Mouse (Mus musculus) left cerebral cortex, adult 2 months (tissue): ENCODE measurements around the gene Cnn3. TPM values are rescaled to one million over a fixed set of nuclear protein-coding genes. Genes with fewer than 3 reads are reported as not detected.

Experiments
- DNase-seq, 2 experiments: peaks; one replicate each; pipeline ENCODE4 v3.0.0; 2021 to 2022; ENCODE audit warnings: low spot score in 2 of 2, mixed read lengths in 1 of 2; ENCODE audit errors: extremely low spot score in 1 of 2
- H3K27ac ChIP-seq: fragments of 200-600 bp; 2 replicates; pipeline ENCODE4 v1.8.1; 2022
- H3K4me3 ChIP-seq: fragments of 200-600 bp; 2 replicates; pipeline ENCODE4 v1.8.1; 2022
- CTCF ChIP-seq: fragments of 200-600 bp; IDR thresholded peaks from 2 replicates; pipeline ENCODE4 v1.8.1; 2022; ENCODE audit warnings: antibody characterized with exemption, mild to moderate bottlenecking, moderate library complexity
- intact Hi-C: fragments of 180-260 bp; cut with DNase I; formaldehyde crosslinking; loops from one replicate; pipeline ENCODE4 v1.15.1; 2025
- long read RNA-seq, 2 experiments: library from polyadenylated mRNA; stranded (forward); transcript quantifications; one replicate each; pipeline ENCODE4 v2.0.0; 2021; ENCODE audit warnings: borderline mapping rate in 2 of 2
- total RNA-seq, 2 experiments: library from RNA; stranded (reverse); gene quantifications; 2 replicates each; pipeline ENCODE4 v1.2.3; 2021

Cnn3 gene
- total RNA-seq, result 10 to 100 TPM; 61.0 to 64.7 TPM
- long read RNA-seq, experiment 1, transcript Cnn3-201 (7 exons, 2,049 nt), result major isoform, 76 of 78 reads
- long read RNA-seq, experiment 1, partial matches to known transcripts, result 0 of 78 reads
- long read RNA-seq, experiment 1, other reads (novel, unspliced or antisense), result 1 of 78 reads
- long read RNA-seq, experiment 2, transcript Cnn3-201 (7 exons, 2,049 nt), result major isoform, 77 of 80 reads
- long read RNA-seq, experiment 2, partial matches to known transcripts, result 1 of 80 reads
- long read RNA-seq, experiment 2, other reads (novel, unspliced or antisense), result 1 of 80 reads

- peak within 1 kb of the TSS; percentile 93 for H3K27ac ChIP-seq
- TF ChIP-seq CTCF, result no peak
- peak; percentile 84 to 90 for DNase-seq
These were observed at the start of gene Cnn3 for GRCm38 (mm10) chr3:121425861-121426620. Gene Cnn3 (plus strand): TSS chr3:121426497.

DNA sequence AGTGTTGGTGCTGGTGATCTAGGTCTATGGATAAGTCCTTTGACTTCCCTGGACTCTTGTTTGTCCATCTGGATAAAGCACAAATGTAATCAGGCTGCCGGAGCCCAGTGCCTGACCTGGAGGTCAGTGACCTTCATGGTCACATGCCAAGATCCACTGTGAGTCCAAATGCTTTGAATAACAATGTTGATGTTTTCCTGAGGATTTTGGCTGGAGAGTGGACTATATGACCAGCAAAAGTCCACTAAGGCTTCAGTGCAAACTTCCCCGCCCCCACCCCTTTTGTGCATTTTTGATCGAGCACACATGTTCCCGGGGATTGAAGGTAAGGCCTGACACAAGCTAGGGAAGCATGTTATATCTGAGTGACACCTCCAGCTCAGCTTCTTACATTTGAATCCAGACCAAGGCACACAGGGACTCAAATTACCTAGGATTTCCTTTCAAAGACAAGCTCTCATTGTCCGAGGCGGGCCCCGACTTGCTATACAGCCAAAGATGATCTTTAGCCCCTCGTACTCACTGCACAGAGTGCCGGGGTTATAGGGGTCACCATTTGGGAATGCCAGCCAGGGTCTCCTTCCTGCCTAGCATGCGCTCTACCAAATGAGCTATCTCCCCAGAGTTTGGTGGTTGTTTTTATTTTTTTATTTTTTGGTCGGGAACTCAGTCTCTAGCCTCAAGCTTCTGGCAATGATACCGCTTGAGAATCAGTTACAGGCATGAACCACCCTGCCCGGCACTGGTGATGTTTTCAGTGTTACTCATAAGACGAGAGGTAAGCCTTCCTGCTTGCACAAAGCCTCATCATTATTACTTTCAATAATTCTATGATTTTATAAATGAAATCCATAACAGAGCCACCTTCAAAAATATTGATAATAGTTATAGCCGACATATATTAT, 47.3 kb upstream of the Cnn3 start:
- intact Hi-C loops, result loop anchor here (5.0 kb wide), 1 partner anchor 43 kb away; no protein-coding TSS in a partner anchor
- DNase-seq, result no peak
- no peak for TF ChIP-seq CTCF
- Histone ChIP-seq H3K4me3 (no peak overlapping the region), H3K27ac (no peak overlapping the region)

More at GRCm38 (mm10) chr3:121425861-121426620, at the start of gene Cnn3:
- peak within 1 kb of the TSS; percentile 72 for H3K4me3 ChIP-seq
- intact Hi-C loops, result loop anchor here (2.0 to 5.0 kb wide), 4 partner anchors 63 to 254 kb away; partner anchors contain the start of gene Rwdd3

DNA sequence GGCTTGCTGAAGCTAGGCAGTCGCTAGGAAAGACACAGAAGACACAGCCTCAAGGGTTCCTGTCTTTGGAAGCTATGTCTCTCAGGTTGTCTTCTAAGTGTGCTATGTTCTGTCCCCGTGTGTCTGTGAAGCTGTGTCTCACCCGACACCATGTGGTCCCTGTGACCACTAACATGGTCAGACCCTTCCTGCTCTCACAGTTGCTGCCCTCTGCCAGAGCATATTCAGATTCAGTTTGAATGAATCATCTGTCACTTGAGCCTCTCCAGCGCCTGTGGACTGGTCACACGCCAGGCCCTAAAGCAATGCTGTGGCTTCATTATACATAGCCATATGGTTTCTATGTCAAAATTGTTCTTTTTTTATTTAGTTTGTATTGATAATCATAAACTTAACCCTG, 46.6 kb upstream of the Cnn3 start:
- Histone ChIP-seq H3K4me3 (no peak overlapping the region), H3K27ac (no peak overlapping the region)
- intact Hi-C loops, result loop anchor here (5.0 kb wide), 1 partner anchor 43 kb away; no protein-coding TSS in a partner anchor
- TF ChIP-seq CTCF, result no peak
- DNase-seq, result no peak

GRCm38 (mm10) chr3:121387471-121388009, 38.8 kb upstream of the Cnn3 start:
- H3K4me3 ChIP-seq, result no peak overlapping the region
- H3K27ac ChIP-seq, result no peak overlapping the region
- intact Hi-C loops, result no loop called here
- no peak for TF ChIP-seq CTCF
- no peak for DNase-seq

GRCm38 (mm10) chr3:121389366-121389765, 36.9 kb upstream of the Cnn3 start:
- Histone ChIP-seq H3K27ac (no peak overlapping the region), H3K4me3 (no peak overlapping the region)
- DNase-seq, result no peak
- intact Hi-C loops, result no loop called here
- no peak for TF ChIP-seq CTCF

- intact Hi-C loops, result no loop called here
- peak; percentile 8 to 11 for DNase-seq
- Histone ChIP-seq H3K4me3 (peak overlapping the region; percentile 16; the same call in 1 of the 2 replicates), H3K27ac (peak overlapping the region; percentile 26; the same call in 1 of the 2 replicates)
- TF ChIP-seq CTCF, result no peak
These were observed 36.3 kb upstream of the Cnn3 start for GRCm38 (mm10) chr3:121389860-121390530.

GRCm38 (mm10) chr3:121390724-121391123, 35.6 kb upstream of the Cnn3 start:
- Histone ChIP-seq H3K4me3 (no peak overlapping the region), H3K27ac (no peak overlapping the region)
- no peak for TF ChIP-seq CTCF
- intact Hi-C loops, result no loop called here
- no peak for DNase-seq

- H3K27ac ChIP-seq, result no peak overlapping the region
- intact Hi-C loops, result no loop called here
- no peak overlapping the region for H3K4me3 ChIP-seq
- TF ChIP-seq CTCF, result no peak
- DNase-seq, result no peak
These were observed 30.6 kb upstream of the Cnn3 start for GRCm38 (mm10) chr3:121395588-121396295.

GRCm38 (mm10) chr3:121396561-121396960, 29.7 kb upstream of the Cnn3 start:
- intact Hi-C loops, result no loop called here
- Histone ChIP-seq H3K27ac (no peak overlapping the region), H3K4me3 (no peak overlapping the region)
- no peak for DNase-seq
- TF ChIP-seq CTCF, result no peak

- no peak for DNase-seq
- H3K4me3 ChIP-seq, result no peak overlapping the region
- intact Hi-C loops, result no loop called here
- H3K27ac ChIP-seq, result no peak overlapping the region
- TF ChIP-seq CTCF, result no peak
These were observed 29.3 kb upstream of the Cnn3 start for GRCm38 (mm10) chr3:121397007-121397406.
